Mouse (Mus musculus): ENCODE measurements around the gene Sorcs1. TPM values are rescaled to one million over a fixed set of nuclear protein-coding genes. Genes with fewer than 3 reads are reported as not detected.

Sorcs1 gene
- polyA plus RNA-seq, 1 experiment from 2014 or later = 1.9 TPM

DNA sequence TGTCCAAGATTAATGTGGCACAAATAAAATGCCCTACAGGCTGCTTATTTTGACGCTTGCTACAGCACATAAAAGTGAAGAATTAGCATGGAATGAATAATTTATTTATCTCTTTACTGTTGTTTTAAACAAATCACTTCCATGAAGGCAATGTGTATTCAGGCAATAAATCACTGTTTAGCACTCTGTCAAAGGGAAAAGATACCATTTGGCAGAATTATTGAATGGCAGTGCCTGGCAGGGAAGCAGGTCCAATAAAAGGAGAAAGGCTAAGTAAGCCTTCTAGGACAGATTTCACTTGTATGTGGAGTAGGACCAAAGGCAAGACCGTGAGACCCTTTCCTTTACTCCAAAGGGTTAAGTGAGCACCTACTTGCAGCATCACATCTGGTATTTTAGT is 187.7 kb downstream of the Sorcs1 start:
- no peak overlapping the region for H3K9ac ChIP-seq (replicated peaks; ENCODE audit: low read length)
- no peak overlapping the region for H3K27ac ChIP-seq (replicated peaks; ENCODE audit: low read depth, low read length)
- no peaks in the 10 kb centered on the region for H3K36me3 ChIP-seq (replicated peaks; ENCODE audit: control insufficient read depth, insufficient read depth, low read depth, low read length)
- no peaks in the 10 kb centered on the region for H3K4me1 ChIP-seq (ENCODE audit: control insufficient read depth, insufficient read depth, low read length)
- 83% methylated on average over 2 of the region's 2 CpGs for WGBS
- no peak overlapping the region for H3K4me3 ChIP-seq (ENCODE audit: low read depth, low read length)
- no peak for ATAC-seq (replicated peaks; ENCODE audit: insufficient number of reproducible peaks, low FRiP score, low TSS enrichment, low read depth)
- H3K4me2 ChIP-seq (ENCODE audit: low read depth, low read length) = no peak overlapping the region
- DNase-seq (ENCODE audit: low spot score) = no peak
- no peaks in the 10 kb centered on the region for H3K27me3 ChIP-seq (ENCODE audit: control insufficient read depth, insufficient read depth, low read length)
- H3K9me3 ChIP-seq (replicated peaks; ENCODE audit: control insufficient read depth, low read length) = no peaks in the 10 kb centered on the region

DNA sequence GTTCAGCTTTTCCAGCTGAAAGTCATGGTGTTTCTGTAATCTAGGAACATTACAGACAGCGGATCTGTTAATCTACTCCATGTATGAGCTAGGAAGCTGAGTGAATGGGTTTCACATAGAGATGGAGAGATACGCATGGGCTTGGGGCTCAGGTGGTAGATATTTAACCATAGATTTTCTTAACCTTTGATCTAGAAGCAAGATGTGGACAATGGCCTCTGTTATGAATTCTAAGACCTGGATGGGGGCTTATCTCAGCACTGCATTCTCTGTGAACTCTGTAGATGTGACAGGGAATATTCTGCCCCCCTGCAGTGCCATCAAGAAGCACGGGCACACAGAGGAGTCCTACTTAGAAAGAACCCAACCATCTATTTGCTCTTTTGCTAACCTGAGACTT is 188.7 kb downstream of the Sorcs1 start:
- H3K36me3 ChIP-seq (replicated peaks; ENCODE audit: control insufficient read depth, insufficient read depth, low read depth, low read length) = no peaks in the 10 kb centered on the region
- no peak overlapping the region for H3K4me2 ChIP-seq (ENCODE audit: low read depth, low read length)
- H3K27me3 ChIP-seq (ENCODE audit: control insufficient read depth, insufficient read depth, low read length) = no peaks in the 10 kb centered on the region
- no peaks in the 10 kb centered on the region for H3K4me1 ChIP-seq (ENCODE audit: control insufficient read depth, insufficient read depth, low read length)
- no peak overlapping the region for H3K27ac ChIP-seq (replicated peaks; ENCODE audit: low read depth, low read length)
- DNase-seq (ENCODE audit: low spot score) (no peak), ATAC-seq (replicated peaks; ENCODE audit: insufficient number of reproducible peaks, low FRiP score, low TSS enrichment, low read depth) (no peak)
- H3K9me3 ChIP-seq (replicated peaks; ENCODE audit: control insufficient read depth, low read length) = no peaks in the 10 kb centered on the region
- H3K9ac ChIP-seq (replicated peaks; ENCODE audit: low read length) = no peak overlapping the region
- 79% methylated on average over 3 of the region's 3 CpGs for WGBS
- H3K4me3 ChIP-seq (ENCODE audit: low read depth, low read length) = no peak overlapping the region

DNA sequence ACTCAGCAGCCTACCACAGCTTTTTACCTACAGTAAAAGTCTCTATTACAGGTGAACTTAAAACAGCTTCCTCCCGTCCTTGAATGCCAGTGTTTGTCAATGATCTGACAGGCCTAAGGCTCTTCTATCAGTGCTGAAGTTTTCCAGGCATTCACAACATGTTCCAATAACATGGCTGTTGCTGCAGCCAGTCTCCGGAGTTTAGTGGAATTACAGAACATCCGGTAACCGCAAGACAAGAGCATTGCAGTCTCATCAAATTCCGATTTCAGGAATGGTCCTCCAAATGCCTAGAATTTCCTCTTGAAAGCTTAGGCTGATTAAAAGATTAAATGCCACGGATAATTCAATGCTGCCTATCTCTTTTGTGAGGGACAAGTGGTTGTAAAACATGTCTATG is 190.0 kb downstream of the Sorcs1 start:
- Histone ChIP-seq H3K4me1 (ENCODE audit: control insufficient read depth, insufficient read depth, low read length) (no peaks in the 10 kb centered on the region), H3K36me3 (replicated peaks; ENCODE audit: control insufficient read depth, insufficient read depth, low read depth, low read length) (no peaks in the 10 kb centered on the region), H3K4me3 (ENCODE audit: low read depth, low read length) (no peak overlapping the region), H3K27me3 (ENCODE audit: control insufficient read depth, insufficient read depth, low read length) (no peaks in the 10 kb centered on the region), H3K27ac (replicated peaks; ENCODE audit: low read depth, low read length) (no peak overlapping the region), H3K9ac (replicated peaks; ENCODE audit: low read length) (no peak overlapping the region), H3K4me2 (ENCODE audit: low read depth, low read length) (no peak overlapping the region), H3K9me3 (replicated peaks; ENCODE audit: control insufficient read depth, low read length) (no peaks in the 10 kb centered on the region)
- no peak for ATAC-seq (replicated peaks; ENCODE audit: insufficient number of reproducible peaks, low FRiP score, low TSS enrichment, low read depth)
- DNase-seq (ENCODE audit: low spot score) = no peak
- WGBS = 66% methylated on average over 6 of the region's 6 CpGs

DNA sequence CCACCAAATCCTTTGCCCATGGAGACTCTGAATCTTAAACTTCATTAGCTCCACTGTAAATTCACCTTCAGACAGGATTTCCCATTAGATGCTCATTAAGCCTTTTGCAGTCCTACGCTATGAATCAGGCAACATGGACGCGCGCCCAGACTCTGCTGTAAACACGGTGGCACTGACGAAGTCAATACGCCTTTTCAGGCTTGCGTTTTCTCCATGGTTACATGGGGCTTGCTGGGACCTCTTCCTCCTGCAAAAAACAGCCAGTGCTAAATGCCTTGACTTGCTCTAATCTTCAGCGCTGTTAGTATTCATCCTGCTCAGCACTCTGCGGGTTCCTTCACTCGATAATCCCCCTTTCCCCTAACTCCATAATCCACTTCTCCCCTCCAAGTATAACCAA is 190.7 kb downstream of the Sorcs1 start:
- Histone ChIP-seq H3K4me3 (ENCODE audit: low read depth, low read length) (no peak overlapping the region), H3K9me3 (replicated peaks; ENCODE audit: control insufficient read depth, low read length) (no peaks in the 10 kb centered on the region), H3K9ac (replicated peaks; ENCODE audit: low read length) (no peak overlapping the region), H3K36me3 (replicated peaks; ENCODE audit: control insufficient read depth, insufficient read depth, low read depth, low read length) (no peaks in the 10 kb centered on the region), H3K4me1 (ENCODE audit: control insufficient read depth, insufficient read depth, low read length) (no peaks in the 10 kb centered on the region), H3K27me3 (ENCODE audit: control insufficient read depth, insufficient read depth, low read length) (no peaks in the 10 kb centered on the region), H3K4me2 (ENCODE audit: low read depth, low read length) (no peak overlapping the region), H3K27ac (replicated peaks; ENCODE audit: low read depth, low read length) (no peak overlapping the region)
- ATAC-seq (replicated peaks; ENCODE audit: insufficient number of reproducible peaks, low FRiP score, low TSS enrichment, low read depth) = no peak
- whole genome bisulfite sequencing = 34% methylated on average over 11 of the region's 11 CpGs
- DNase-seq (ENCODE audit: low spot score) = no peak

DNA sequence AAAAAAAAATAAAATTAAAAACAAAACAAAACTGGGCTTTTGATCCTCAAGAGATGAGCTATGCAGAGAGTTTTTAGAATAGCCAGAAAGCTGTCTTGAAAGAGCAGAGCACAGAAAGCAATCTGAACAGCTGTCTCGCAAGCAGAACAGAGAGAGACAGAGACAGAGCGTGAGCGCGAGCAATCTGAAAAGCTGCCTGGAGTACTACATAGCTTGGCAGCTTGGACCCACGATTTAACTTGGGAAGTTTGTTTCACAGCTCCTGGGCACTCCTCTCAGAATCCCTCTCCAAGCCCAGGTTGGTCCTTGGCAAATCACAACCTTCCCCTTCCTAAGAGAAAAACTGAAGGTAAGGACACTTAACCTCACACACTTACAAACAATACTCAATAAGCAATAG is 192.1 kb downstream of the Sorcs1 start:
- DNase-seq (ENCODE audit: low spot score) (no peak), ATAC-seq (replicated peaks; ENCODE audit: insufficient number of reproducible peaks, low FRiP score, low TSS enrichment, low read depth) (no peak)
- Histone ChIP-seq H3K36me3 (replicated peaks; ENCODE audit: control insufficient read depth, insufficient read depth, low read depth, low read length) (no peaks in the 10 kb centered on the region), H3K4me1 (ENCODE audit: control insufficient read depth, insufficient read depth, low read length) (no peaks in the 10 kb centered on the region), H3K9me3 (replicated peaks; ENCODE audit: control insufficient read depth, low read length) (no peaks in the 10 kb centered on the region), H3K27ac (replicated peaks; ENCODE audit: low read depth, low read length) (no peak overlapping the region), H3K4me2 (ENCODE audit: low read depth, low read length) (no peak overlapping the region), H3K27me3 (ENCODE audit: control insufficient read depth, insufficient read depth, low read length) (no peaks in the 10 kb centered on the region), H3K9ac (replicated peaks; ENCODE audit: low read length) (no peak overlapping the region), H3K4me3 (ENCODE audit: low read depth, low read length) (no peak overlapping the region)
- 86% methylated on average over 5 of the region's 5 CpGs for WGBS

DNA sequence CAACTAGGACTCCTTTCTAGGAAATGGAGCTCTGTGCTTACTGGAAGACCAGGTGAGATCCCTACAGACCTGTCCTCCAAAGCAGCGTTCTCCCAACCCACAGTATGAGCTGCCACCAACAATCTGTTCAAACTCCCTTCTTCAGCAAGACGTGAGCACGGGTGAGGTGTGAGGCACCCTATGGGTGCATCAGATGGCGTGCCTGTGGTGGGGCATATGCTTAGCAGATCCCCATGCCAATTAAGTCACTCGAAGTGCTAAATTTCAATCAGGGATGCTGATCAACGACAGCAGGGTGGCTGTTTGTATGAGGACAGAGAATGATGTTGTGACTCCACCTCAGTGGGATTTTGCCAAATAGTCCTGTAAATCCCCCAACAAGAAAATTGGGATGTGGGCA is 201.7 kb downstream of the Sorcs1 start:
- Histone ChIP-seq H3K27me3 (ENCODE audit: control insufficient read depth, insufficient read depth, low read length) (no peaks in the 10 kb centered on the region), H3K4me1 (ENCODE audit: control insufficient read depth, insufficient read depth, low read length) (no peaks in the 10 kb centered on the region), H3K9ac (replicated peaks; ENCODE audit: low read length) (no peak overlapping the region), H3K27ac (replicated peaks; ENCODE audit: low read depth, low read length) (no peak overlapping the region), H3K4me2 (ENCODE audit: low read depth, low read length) (no peak overlapping the region), H3K4me3 (ENCODE audit: low read depth, low read length) (no peak overlapping the region), H3K9me3 (replicated peaks; ENCODE audit: control insufficient read depth, low read length) (no peaks in the 10 kb centered on the region), H3K36me3 (replicated peaks; ENCODE audit: control insufficient read depth, insufficient read depth, low read depth, low read length) (no peaks in the 10 kb centered on the region)
- WGBS = 76% methylated on average over 6 of the region's 6 CpGs
- ATAC-seq (replicated peaks; ENCODE audit: insufficient number of reproducible peaks, low FRiP score, low TSS enrichment, low read depth) (no peak), DNase-seq (ENCODE audit: low spot score) (no peak)

DNA sequence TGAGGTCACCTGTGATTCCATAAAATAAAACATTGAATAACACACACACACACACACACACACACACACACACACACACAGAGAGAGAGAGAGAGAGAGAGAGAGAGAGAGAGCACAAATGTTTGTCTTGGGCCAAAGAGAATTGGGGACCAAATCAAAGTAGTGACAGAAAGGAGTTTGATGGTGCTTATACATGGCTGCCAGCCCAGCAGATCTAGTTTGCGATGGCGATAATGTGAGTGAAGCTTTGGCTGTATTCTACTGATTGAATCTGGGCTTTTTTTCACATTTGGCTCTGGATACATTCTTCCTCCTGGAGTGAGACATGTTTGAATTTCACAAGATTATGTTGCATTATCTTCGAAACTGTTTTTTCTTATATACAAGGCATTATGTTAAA is 209.9 kb downstream of the Sorcs1 start:
- no peaks in the 10 kb centered on the region for H3K27me3 ChIP-seq (ENCODE audit: control insufficient read depth, insufficient read depth, low read length)
- H3K4me2 ChIP-seq (ENCODE audit: low read depth, low read length) = no peak overlapping the region
- DNase-seq (ENCODE audit: low spot score) = no peak
- H3K9ac ChIP-seq (replicated peaks; ENCODE audit: low read length) = no peak overlapping the region
- H3K36me3 ChIP-seq (replicated peaks; ENCODE audit: control insufficient read depth, insufficient read depth, low read depth, low read length) = no peaks in the 10 kb centered on the region
- 93% methylated on average over 3 of the region's 3 CpGs for WGBS
- no peaks in the 10 kb centered on the region for H3K9me3 ChIP-seq (replicated peaks; ENCODE audit: control insufficient read depth, low read length)
- H3K4me1 ChIP-seq (ENCODE audit: control insufficient read depth, insufficient read depth, low read length) = no peaks in the 10 kb centered on the region
- no peak for ATAC-seq (replicated peaks; ENCODE audit: insufficient number of reproducible peaks, low FRiP score, low TSS enrichment, low read depth)
- no peak overlapping the region for H3K4me3 ChIP-seq (ENCODE audit: low read depth, low read length)
- no peak overlapping the region for H3K27ac ChIP-seq (replicated peaks; ENCODE audit: low read depth, low read length)

DNA sequence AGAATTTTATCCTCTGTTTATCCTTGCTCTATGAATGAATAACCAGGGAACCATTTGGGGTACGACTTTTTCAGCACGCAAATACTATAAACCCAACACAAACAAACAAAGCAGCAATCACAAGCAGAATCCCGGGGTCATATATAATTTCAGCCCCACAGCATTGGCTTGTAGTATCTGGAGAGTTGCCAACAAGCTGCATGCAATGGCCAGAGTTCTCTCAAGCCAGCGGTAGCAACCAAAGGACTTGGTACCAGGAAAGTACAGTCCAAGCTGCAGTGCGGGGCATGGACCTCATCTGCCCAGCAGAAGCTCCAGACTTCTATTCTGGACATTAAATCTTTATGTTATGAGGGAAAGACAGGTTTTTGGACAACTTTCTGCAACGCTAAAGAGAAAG is 213.6 kb downstream of the Sorcs1 start:
- Histone ChIP-seq H3K9ac (replicated peaks; ENCODE audit: low read length) (no peak overlapping the region), H3K27ac (replicated peaks; ENCODE audit: low read depth, low read length) (no peak overlapping the region), H3K9me3 (replicated peaks; ENCODE audit: control insufficient read depth, low read length) (no peaks in the 10 kb centered on the region), H3K36me3 (replicated peaks; ENCODE audit: control insufficient read depth, insufficient read depth, low read depth, low read length) (no peaks in the 10 kb centered on the region), H3K4me1 (ENCODE audit: control insufficient read depth, insufficient read depth, low read length) (no peaks in the 10 kb centered on the region), H3K4me3 (ENCODE audit: low read depth, low read length) (no peak overlapping the region), H3K27me3 (ENCODE audit: control insufficient read depth, insufficient read depth, low read length) (no peaks in the 10 kb centered on the region), H3K4me2 (ENCODE audit: low read depth, low read length) (no peak overlapping the region)
- ATAC-seq (replicated peaks; ENCODE audit: insufficient number of reproducible peaks, low FRiP score, low TSS enrichment, low read depth) = no peak
- DNase-seq (ENCODE audit: low spot score) = no peak
- 82% methylated on average over 6 of the region's 6 CpGs for WGBS

DNA sequence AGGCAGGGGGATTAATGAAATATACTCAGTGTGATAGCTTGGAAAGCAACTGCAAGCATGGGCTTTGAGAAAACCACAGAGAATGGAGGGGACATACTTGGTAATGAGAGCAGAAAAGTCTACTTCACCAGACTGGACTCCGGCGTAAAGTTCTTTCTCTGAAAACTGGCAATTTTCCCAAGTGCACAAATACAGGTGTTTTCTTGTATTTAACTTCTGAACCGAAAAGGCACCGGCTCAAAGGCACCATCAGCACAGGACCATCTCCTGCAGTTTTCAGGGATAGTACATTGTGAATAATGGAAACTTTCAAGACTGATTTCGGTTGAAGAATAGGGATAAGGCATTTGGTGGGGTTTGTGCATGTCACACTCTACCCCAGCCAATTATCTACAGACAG is 219.9 kb downstream of the Sorcs1 start:
- ATAC-seq (replicated peaks; ENCODE audit: insufficient number of reproducible peaks, low FRiP score, low TSS enrichment, low read depth) = no peak
- no peaks in the 10 kb centered on the region for H3K4me1 ChIP-seq (ENCODE audit: control insufficient read depth, insufficient read depth, low read length)
- no peak overlapping the region for H3K4me3 ChIP-seq (ENCODE audit: low read depth, low read length)
- no peak overlapping the region for H3K9ac ChIP-seq (replicated peaks; ENCODE audit: low read length)
- no peak overlapping the region for H3K4me2 ChIP-seq (ENCODE audit: low read depth, low read length)
- H3K36me3 ChIP-seq (replicated peaks; ENCODE audit: control insufficient read depth, insufficient read depth, low read depth, low read length) = no peaks in the 10 kb centered on the region
- H3K27ac ChIP-seq (replicated peaks; ENCODE audit: low read depth, low read length) = no peak overlapping the region
- WGBS = 93% methylated on average over 5 of the region's 5 CpGs
- H3K9me3 ChIP-seq (replicated peaks; ENCODE audit: control insufficient read depth, low read length) = no peaks in the 10 kb centered on the region
- H3K27me3 ChIP-seq (ENCODE audit: control insufficient read depth, insufficient read depth, low read length) = no peaks in the 10 kb centered on the region
- no peak for DNase-seq (ENCODE audit: low spot score)
